Mouse (Mus musculus) liver, embryonic 14.5 days (tissue): ENCODE data around the gene Midn.

Experiments
- CTCF ChIP-seq: IDR thresholded peaks from 2 replicates; pipeline ENCODE4 v1.5.1; 2016; ENCODE audit warnings: antibody characterized with exemption, low read depth, control low read depth
- EP300 ChIP-seq: IDR thresholded peaks from 2 replicates; pipeline ENCODE4 v1.6.1; 2016; ENCODE audit warnings: antibody characterized with exemption, low read depth

DNA sequence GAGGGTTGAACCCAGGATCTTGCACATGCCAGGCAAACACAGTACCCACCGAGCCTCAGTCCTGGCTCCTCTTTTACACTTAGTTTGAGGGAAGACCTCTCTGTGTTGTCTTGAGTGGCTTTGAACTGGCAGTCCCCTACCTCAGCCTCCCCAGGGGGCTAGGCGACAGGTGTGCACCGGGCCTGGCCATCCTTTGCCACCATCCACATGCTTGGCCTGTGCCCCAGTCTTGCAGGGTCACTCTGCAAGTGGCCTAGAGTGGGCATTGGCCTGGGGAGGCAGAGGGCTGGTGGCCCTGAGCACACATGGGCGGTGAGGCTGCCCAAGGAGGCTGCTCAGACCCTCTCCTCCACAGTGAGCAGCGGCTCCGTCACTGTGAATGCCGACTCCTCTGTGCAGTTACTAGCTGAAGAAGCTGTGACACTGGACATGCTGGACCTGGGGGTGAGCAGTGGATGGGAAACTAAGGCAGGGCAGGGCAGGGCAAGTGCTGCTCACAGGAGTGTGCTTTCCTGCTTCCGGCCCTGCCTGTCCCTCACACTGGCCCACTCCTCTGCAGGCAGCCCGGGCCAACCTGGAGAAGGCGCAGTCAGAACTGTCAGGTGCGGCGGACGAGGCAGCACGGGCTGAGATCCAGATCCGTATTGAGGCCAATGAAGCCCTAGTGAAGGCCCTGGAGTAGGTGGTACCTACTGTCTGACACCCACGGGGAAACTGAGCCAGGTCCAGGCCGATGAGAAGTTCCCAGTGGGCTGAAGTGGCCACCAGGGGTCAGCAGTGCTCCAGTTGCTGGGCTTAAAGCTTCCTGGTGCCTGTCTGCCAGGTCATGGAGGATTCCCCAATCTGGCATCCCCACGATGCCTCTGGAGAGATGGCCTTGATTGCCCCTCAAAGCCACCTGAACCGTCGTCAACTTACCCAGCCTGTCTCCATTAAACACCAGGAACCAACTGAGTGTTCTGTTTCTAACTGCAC lies 2.9 kb upstream of the Midn start:
- TF ChIP-seq CTCF (peak; percentile 96), EP300 (no peak)
